Mouse (Mus musculus) erythroblast, embryonic 14.5 days (primary cell): ENCODE results near the gene Rnf20. TPM values are rescaled to one million over a fixed set of nuclear protein-coding genes. Genes with fewer than 3 reads are reported as not detected.

Source experiments
- H3K27me3 ChIP-seq: 2 replicates; pipeline ENCODE4 v1.6.1; 2012; ENCODE audit warnings: inconsistent platforms; ENCODE audit not compliant: control insufficient read depth
- H3K36me3 ChIP-seq: 2 replicates; pipeline ENCODE4 v1.6.1; 2012; ENCODE audit warnings: mild to moderate bottlenecking, inconsistent platforms; ENCODE audit not compliant: control insufficient read depth
- H3K4me1 ChIP-seq: 2 replicates; pipeline ENCODE4 v1.6.1; 2012; ENCODE audit warnings: inconsistent platforms; ENCODE audit not compliant: control insufficient read depth
- H3K4me3 ChIP-seq: replicated peaks from 2 replicates; pipeline ENCODE3; 2012; ENCODE audit warnings: moderate library complexity, mild to moderate bottlenecking, inconsistent platforms
- H3K9me3 ChIP-seq: 2 replicates; pipeline ENCODE4 v1.6.1; 2012; ENCODE audit warnings: low read length, inconsistent platforms, mixed read lengths; ENCODE audit not compliant: control insufficient read depth
- GATA1 ChIP-seq: IDR thresholded peaks from 2 replicates; pipeline ENCODE4 v1.6.1; 2012; ENCODE audit warnings: low read length, inconsistent platforms, mixed read lengths
- TAL1 ChIP-seq: IDR thresholded peaks from 3 replicates; pipeline ENCODE4 v1.6.1; 2012; ENCODE audit warnings: low read length, inconsistent platforms, mixed read lengths
- polyA plus RNA-seq: library from polyadenylated mRNA; stranded (reverse); fragments of >175 nt; gene quantifications from 2 replicates; pipeline ENCODE4 v1.2.3, GENCODE M21; 2012

The Rnf20 gene
- polyA plus RNA-seq = 0.76 and 0.90 TPM in 2 replicates

GRCm38 (mm10) chr4:49631319-49632138 lies at the start of gene Rnf20:
Gene Rnf20, plus strand, starts transcription at chr4:49632006.
- Histone ChIP-seq H3K9me3 (no peaks in the 10 kb centered on the region), H3K4me3 (peak within 1 kb of the TSS; percentile 74), H3K36me3 (peaks cover 31% of the 10 kb centered on the region), H3K4me1 (peaks cover 30% of the 10 kb centered on the region), H3K27me3 (no peaks in the 10 kb centered on the region)
- TF ChIP-seq TAL1 = no peak
- TF ChIP-seq GATA1 = no peak

DNA sequence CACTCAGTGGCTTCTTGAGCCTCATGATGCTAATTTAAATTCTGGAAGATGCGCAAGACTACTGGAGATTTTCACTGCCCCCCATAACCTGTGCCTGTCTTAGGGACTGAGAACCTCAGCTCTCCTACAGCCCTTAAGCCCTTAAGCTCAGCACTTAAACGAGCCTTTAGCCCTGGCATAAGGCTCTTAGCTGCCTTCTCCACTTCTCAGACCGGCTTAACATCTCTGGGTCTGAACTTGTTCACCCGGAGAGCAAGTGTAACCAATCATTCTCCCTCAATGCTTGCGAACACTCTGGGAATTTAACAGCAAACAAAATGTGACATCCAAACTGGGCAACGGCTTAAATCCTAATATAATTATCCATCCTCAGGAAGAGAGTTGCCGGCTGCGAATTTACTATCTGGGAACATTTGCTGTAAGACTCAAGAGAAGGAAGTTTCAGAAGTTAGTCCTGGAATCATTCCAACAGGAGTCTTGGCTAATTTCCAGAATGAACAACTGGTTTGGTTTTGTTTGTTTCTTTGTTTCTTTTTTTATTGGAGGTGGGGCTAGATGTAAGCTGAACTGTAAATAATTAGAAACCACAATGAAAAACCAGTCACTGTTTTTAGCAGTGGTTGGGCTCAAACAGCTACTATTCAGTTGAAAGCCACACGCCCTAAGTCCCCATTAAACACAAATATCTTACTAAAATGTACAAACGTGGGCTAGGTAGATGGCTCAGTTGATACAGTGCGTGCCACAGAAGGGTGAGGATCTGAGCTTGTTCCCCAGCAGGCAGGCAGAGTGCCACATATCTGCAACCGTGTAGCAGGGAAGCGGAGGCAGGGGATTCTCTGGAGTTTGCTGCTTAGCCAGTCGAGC lies 47.6 kb upstream of the Rnf20 start:
- Histone ChIP-seq H3K9me3 (no peaks in the 10 kb centered on the region), H3K27me3 (no peaks in the 10 kb centered on the region), H3K4me3 (no peak overlapping the region), H3K36me3 (peaks cover 14% of the 10 kb centered on the region), H3K4me1 (peaks cover 27% of the 10 kb centered on the region)
- TF ChIP-seq TAL1 (no peak), GATA1 (no peak)

GRCm38 (mm10) chr4:49585524-49586101 lies 46.2 kb upstream of the Rnf20 start:
- Histone ChIP-seq H3K27me3 (no peaks in the 10 kb centered on the region), H3K4me1 (peaks cover 16% of the 10 kb centered on the region), H3K4me3 (no peak overlapping the region), H3K36me3 (peaks cover 14% of the 10 kb centered on the region), H3K9me3 (no peaks in the 10 kb centered on the region)
- TF ChIP-seq GATA1 = no peak
- TF ChIP-seq TAL1 = no peak

- Histone ChIP-seq H3K36me3 (peaks cover 14% of the 10 kb centered on the region), H3K4me1 (peaks cover 4% of the 10 kb centered on the region), H3K4me3 (no peak overlapping the region), H3K9me3 (no peaks in the 10 kb centered on the region), H3K27me3 (no peaks in the 10 kb centered on the region)
- TF ChIP-seq GATA1 (no peak), TAL1 (no peak)
These were observed 45.0 kb upstream of the Rnf20 start for GRCm38 (mm10) chr4:49586811-49587210.

GRCm38 (mm10) chr4:49590152-49590551 lies 41.7 kb upstream of the Rnf20 start:
- no peaks in the 10 kb centered on the region for H3K9me3 ChIP-seq
- H3K36me3 ChIP-seq = peaks cover 14% of the 10 kb centered on the region
- peaks cover 2% of the 10 kb centered on the region; the same call in 1 of the 2 replicates for H3K4me1 ChIP-seq
- TF ChIP-seq GATA1 = no peak
- no peak for TF ChIP-seq TAL1
- H3K4me3 ChIP-seq = no peak overlapping the region
- no peaks in the 10 kb centered on the region for H3K27me3 ChIP-seq

DNA sequence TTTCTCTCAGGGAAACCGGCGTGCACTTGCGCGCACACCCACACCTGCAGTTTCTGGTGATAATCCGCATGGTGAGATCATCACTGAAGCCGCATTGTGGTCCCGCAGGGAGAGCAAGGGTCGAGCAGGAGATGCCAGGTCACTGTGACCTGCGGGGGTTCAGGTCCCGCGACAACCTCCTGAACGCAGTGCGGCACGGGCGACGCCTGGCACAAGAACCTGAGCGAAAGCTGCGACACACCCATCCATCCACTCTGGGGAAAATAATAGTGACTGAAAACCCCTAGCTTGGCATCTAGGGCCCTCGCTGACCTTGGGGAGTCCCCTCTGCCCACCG lies 35.0 kb upstream of the Rnf20 start:
- Histone ChIP-seq H3K36me3 (no peaks in the 10 kb centered on the region), H3K4me3 (peak overlapping the region; percentile 69), H3K9me3 (no peaks in the 10 kb centered on the region), H3K4me1 (peaks cover 18% of the 10 kb centered on the region), H3K27me3 (peaks cover 9% of the 10 kb centered on the region)
- TF ChIP-seq GATA1 (no peak), TAL1 (no peak)

GRCm38 (mm10) chr4:49597183-49598100 lies 34.4 kb upstream of the Rnf20 start, which contains the start of gene Tmem246:
Gene Tmem246, minus strand, starts transcription at chr4:49597876.
- Histone ChIP-seq H3K4me3 (peak within 1 kb of the TSS; percentile 69), H3K27me3 (peaks cover 13% of the 10 kb centered on the region), H3K9me3 (no peaks in the 10 kb centered on the region), H3K36me3 (no peaks in the 10 kb centered on the region), H3K4me1 (peaks cover 16% of the 10 kb centered on the region)
- TF ChIP-seq GATA1 = no peak
- no peak for TF ChIP-seq TAL1

DNA sequence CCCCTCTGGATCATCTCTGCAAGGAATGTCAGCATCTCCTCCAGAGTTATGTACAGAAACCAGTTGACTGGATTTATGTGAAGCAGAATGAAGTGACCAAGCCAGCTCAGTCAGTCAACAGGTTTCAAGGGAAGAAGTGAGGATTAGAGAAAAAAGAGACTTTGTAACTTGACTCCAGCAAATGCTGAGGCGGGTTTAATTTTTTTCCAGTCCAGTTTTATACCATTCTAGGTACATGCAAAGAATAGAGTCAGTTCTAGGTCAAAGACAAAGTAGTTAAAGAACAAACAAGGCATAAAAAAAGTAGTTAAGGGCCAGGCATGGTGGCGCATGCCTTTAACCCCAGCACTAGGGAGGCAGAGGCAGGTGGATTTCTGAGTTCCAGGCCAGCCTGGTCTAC lies 28.6 kb upstream of the Rnf20 start:
- Histone ChIP-seq H3K4me3 (no peak overlapping the region), H3K27me3 (peaks cover 7% of the 10 kb centered on the region), H3K36me3 (no peaks in the 10 kb centered on the region), H3K9me3 (no peaks in the 10 kb centered on the region), H3K4me1 (peaks cover 10% of the 10 kb centered on the region)
- TF ChIP-seq GATA1 (no peak), TAL1 (no peak)
